Mouse (Mus musculus) adrenal gland, postnatal 10 days (tissue): ENCODE measurements at regions not wholly inside any gene's neighbourhood (a gene's known extent, or its start where the extent isn't known, plus 50 kb on each side); places are given as distances from the start of the nearest gene placed in this dataset.
A peak's percentile ranks its signal among the peaks of the same experiment; 100 is the strongest.
"Not testable (repeated sequence)": the region's sequence is repeated elsewhere in the genome, so short reads cannot be mapped to it uniquely, and the experiment has no call there.

ENCODE experiments used
- DNase-seq: peaks from one replicate; pipeline ENCODE4 v3.0.0; 2021; ENCODE audit warnings: mixed read lengths

DNA sequence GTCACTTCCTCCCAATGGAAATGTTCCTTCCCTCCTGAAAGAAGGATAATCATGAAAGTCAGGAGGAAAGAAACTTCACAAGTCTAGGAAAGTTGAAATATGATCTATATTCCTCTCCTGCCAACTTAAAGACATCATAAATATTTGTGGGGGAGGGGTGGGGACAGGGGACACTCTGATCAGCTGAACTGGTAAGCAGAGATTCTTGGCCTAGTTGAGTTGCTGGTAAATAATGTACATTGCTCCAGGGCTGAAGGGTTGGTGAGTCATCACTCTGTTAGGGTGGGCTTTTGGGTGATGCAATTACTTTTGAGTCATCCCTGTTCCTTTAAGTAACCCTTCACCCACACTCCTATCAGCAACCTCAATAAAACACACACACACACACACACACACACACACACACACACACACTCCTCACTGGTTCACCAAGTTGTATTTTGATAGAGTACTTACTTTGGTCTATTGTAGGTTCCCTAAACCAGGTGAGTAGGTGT lies 56.0 kb downstream of the Ccdc71l start:
- no peak for DNase-seq

DNA sequence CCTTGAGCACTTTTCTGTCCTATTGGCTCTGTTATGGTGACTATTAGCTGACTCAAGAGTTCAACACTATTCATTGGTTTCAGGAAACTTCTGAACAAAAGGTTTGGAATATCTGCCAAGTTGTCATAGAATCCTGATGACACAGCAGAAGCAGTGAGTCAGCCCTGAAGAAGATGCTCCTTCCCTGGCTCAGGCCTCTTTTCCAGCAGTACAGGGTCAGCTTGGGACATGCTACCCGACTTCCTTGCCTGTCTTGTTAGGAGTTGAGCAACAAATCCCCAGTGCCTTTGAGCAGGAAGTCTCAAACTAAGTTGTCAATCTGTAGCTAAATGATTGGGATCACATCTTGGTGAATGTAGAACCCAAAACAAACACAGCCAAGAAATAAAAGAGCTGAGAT lies 56.6 kb downstream of the Ccdc71l start:
- peak; percentile 35 for DNase-seq

- DNase-seq = no peak
These were observed 59.7 kb downstream of the Ccdc71l start for GRCm38 (mm10) chr12:32438209-32438608.

- DNase-seq = no peak
These were observed 66.3 kb downstream of the Ccdc71l start for GRCm38 (mm10) chr12:32444770-32445169.

DNA sequence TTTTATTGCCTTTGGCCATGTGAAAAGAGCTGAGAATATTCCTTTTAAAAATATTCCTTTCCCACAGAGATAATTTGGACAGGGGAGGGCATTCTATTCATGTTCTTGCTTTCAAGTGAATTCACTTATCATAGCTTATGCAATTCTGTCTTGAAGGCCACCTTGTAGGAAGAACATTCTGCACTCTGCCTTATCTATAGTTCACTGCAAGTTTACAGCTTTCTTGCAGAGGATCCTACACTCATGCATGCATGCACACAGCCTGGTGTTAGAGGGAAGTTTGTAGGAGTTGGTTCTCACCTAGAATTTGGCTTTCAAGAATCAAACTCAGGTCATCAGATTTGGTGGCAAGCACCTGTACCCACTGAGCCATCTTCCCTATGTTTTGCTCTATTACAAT lies 67.4 kb downstream of the Ccdc71l start:
- DNase-seq = no peak

- no peak for DNase-seq
These were observed 70.9 kb downstream of the Ccdc71l start for GRCm38 (mm10) chr12:32449373-32449772.

- no peak for DNase-seq
These were observed 72.7 kb downstream of the Ccdc71l start for GRCm38 (mm10) chr12:32451226-32451625.

DNA sequence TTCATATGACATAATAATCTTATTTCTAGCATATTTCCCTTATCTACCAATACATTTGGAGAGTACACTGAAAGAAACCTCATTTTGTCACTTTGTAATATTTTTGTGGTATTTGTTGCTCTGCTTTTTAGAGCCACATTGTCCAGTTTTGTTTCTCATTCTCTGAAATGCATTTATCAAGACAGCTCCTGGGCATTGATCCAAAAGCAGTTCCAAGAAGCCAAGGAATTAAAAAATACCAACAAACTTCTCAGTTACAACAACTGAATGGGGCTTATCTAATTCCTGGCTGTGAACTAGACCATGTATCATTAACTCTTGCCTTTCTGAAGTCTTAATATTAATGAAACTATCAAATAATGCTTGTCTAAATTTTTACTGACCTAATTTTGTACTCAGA lies 76.3 kb downstream of the Ccdc71l start:
- DNase-seq = peak; percentile 51

- not testable (repeated sequence) for DNase-seq
These were observed 76.7 kb downstream of the Ccdc71l start for GRCm38 (mm10) chr12:32455231-32455630.

DNA sequence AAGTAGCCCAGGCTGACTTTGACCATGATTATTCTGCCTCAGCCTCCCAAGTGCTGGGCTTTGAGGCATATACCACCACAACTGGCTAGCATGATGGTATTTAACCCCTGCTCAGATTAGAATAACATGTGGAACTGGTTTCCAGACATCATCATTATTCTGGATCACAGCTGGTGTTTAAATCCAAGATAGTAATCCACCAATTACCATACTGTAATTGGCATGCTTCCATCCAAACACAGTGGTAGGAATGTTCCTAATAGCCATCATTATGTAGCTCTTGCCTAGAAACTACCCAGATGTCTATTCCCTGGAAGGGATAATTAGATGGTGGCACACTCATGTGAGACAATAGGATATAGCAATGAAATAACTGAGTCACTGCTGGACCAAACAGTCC lies 77.4 kb downstream of the Ccdc71l start:
- no peak for DNase-seq

GRCm38 (mm10) chr12:32456796-32457195 lies 78.3 kb downstream of the Ccdc71l start:
- no peak for DNase-seq

DNA sequence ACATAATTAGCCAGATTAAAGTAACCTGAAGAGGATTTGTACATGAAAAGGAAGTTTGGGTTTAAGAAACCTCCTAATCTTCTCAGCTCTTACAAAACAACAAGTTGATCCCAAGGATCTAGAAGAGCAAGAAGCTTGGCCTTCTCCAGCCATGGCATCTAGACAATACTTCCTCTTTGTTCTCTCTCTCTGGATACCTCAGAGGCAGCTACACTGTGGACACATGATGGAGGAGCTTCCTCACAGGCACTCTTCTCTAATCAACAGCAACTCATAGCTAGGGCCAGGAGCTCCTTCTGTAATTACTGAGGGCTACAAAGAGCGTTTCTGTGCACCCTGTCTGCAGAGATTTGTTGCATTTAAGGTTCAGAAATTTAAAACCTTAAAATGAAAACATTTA lies 79.9 kb downstream of the Ccdc71l start:
- no peak for DNase-seq

GRCm38 (mm10) chr12:32460330-32460998 lies 82.0 kb downstream of the Ccdc71l start:
- DNase-seq = no peak

DNA sequence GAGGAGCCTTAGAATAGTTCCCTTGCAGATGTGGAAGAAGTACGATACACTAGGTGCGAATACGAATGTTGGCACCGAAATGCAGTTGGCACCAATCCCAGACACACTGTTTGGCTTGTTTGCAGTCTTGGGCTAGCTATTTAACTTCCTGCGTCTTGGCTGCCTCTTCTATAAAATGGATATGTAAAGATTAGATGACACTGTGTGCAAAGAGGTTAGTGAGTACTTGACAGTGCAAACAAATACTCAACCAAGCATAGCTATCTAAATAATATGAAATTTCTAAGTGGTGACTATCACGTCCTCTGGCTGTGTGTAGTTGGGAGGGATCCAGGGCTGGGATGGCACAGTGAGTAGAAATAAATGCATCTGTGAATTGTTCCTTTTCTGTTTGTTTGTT lies 86.9 kb downstream of the Ccdc71l start:
- DNase-seq = peak; percentile 67

- no peak for DNase-seq
These were observed 91.4 kb downstream of the Ccdc71l start for GRCm38 (mm10) chr12:32469863-32470262.

DNA sequence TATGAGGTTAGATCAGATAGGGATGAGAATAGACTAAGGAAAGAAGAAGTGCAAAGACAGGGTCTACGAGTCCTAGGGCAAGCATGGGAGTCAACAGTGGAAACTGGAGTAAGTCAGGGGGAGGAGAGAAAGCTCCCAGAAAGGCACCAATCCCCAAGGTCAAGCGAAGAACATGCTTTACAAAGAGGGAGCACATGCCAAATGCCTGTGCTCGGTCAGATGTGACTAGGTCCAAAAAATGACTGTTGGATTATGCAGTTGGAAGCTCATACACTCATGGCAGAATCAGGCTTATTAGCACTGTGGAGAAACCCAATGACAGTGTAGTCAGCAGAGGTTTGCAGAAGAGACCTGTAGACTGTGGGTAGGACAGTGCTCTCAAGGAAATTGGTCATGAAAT lies 100.9 kb downstream of the Ccdc71l start:
- DNase-seq = no peak

DNA sequence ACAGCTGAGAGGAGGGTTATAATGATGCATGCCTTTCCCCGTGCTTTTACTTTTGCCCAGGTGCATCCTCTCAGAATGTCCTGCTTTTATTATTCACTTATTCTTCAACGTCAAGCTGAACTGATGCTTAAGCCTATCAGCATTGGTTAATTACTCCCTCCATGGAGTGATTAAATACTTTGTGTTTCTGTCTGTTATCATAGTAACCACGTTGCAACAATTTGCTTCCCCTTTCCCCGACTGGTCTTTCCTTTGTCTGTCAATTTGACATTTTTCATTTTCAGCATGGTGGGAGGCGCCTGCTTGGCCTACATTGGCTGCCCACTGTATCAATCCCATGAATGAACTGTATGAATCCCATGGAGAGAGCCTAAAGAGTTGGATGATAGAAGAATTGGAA lies 101.8 kb downstream of the Ccdc71l start:
- no peak for DNase-seq

DNA sequence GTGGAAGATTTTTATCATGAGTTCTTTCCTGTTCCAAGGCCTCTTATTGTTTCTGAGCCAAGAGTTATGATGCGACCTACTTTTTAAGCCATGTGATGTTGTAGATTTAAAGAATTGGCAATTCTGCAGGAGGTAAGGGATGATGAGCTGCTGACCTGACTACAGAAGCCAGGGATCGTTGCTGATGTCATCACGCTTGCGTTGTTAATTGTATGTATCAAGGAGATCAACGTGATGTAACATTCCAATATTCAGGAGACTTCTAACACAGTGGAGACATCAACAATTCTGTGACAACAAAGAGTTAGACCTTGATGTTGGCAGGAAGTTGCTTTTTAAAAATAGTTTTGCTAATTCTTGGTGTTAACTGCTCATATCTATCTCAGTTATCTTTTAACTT lies 102.5 kb downstream of the Ccdc71l start:
- no peak for DNase-seq

- no peak for DNase-seq
These were observed 103.8 kb downstream of the Ccdc71l start for GRCm38 (mm10) chr12:32482343-32482742.

GRCm38 (mm10) chr12:32482777-32483176 lies 104.3 kb downstream of the Ccdc71l start:
- DNase-seq = no peak

- DNase-seq = no peak
These were observed 107.7 kb downstream of the Ccdc71l start for GRCm38 (mm10) chr12:32486246-32486645.

- no peak for DNase-seq
These were observed 108.2 kb downstream of the Ccdc71l start for GRCm38 (mm10) chr12:32486729-32487128.

DNA sequence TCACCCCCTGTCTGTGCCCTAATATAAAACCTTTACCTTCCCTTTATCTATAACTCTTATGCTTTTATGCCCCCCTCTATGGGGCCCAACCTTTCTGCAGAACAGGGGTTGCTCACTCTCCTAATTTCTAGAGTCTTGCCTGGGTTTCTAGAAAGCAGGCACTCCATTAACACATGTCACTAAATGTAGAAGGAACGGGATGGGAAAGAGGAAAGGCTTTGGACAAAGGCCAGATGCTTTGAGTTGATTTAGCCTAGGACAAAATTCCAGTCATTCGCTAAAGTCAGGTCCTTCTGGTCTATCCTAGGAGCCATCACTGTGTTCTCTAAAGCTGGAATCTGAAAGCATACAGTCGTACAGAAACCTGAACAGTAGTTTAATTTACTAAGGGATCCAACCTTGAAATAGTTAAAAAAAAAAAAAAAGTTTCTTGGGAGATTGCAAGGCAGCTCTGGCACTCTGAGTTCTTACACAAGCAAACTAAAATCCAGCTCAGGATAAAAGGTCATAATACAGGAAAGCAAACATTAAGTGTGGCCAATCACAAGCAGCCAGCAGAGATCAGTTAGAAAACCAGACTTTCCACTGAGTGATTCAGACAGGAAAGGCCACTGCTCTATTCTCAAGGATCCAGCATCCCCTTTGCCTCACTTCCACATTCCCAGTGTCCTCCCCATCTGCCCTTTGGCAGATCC lies 109.5 kb downstream of the Ccdc71l start:
- peak; percentile 25 for DNase-seq

GRCm38 (mm10) chr12:32488578-32488892 lies 110.0 kb downstream of the Ccdc71l start:
- DNase-seq = no peak
